Mouse (Mus musculus) lung, postnatal 25 days (tissue): ENCODE measurements around the gene Hspa4.

Experiments used
- DNase-seq: peaks from one replicate; pipeline ENCODE4 v3.0.0; 2022; ENCODE audit warnings: low spot score

The Hspa4 gene

DNA sequence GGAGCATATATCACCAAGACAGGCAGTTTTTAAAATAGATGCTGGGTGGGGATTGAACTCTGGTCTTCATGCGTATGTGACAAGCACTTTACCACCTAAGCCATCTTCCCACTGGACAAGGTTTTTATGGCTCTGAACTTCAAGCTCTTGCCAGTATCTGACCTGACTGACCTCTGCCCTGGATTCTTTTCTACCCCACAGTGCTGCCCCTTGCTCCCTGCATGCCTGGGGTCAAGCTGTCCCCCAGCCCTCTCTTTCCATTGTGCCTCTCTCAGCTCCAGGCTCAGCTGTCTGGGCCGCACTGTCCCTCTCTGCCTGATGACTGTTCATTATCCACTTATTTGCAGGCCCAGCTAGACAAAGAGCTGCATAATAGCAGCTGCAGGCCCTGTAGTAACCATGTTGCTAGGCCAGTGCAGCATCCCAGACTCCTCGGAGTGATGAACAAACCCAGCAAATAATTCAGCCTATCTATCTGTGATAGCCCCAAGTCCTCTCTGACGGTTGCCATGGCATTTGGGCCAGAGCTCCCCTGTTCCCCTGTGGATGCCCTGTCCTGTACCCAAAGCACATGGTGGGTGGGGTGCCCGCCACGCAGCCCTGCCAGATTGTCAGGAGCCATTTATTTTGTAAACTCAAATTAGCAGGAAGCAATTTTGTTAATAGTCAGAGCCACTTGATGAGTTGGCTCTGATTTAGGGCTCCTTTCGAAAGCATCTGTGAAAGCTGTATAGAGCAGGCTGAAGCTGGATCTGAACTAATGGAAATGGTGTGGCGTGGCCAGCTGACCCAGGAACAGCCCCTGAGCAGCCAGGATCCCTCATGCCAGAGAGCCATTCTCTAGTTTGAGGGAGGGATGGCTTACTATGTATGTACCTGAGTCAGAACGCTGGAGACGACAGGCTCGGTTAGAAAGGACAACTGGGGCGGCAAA, 47.8 kb downstream of the Hspa4 start:
- DNase-seq = no peak

DNA sequence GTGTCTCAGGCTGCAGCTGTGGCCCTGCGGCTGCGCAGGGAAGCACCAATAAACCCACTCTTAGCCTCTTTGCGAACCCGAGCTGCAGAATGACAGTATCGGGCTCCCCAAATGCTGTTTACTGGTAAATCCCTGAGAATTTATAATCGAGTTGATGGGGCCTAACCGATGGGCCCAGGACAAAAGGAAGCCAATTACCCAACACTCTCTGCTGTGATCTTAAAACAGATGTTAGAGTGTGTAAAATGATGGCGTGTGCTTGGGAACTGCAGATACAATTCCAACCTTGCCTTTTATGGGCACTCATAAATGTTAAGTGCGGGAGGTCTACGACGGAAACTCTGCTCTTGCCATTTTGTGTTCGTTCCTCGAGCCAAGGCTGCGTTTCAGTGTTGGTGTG, 49.5 kb downstream of the Hspa4 start:
- no peak for DNase-seq

DNA sequence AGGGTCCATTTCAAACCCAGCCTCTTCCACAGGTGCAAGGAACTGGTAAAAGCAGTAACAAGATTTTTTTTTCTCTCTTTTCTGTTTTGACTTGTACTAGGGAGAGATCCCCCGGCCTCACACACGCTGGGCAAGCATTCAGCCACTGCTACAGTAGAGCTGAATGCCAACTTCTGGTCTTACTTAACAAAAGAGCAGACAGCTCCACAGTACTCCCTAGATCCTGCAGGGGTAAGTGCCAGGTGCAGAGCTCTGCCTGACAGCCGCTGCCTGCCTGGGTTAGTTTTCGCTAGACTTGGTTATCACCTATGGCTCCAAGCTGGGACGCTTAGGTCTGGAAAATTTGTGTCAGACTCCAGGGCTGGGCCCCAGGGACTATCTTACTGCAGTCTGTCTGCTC, 50.6 kb downstream of the Hspa4 start:
- DNase-seq = no peak

DNA sequence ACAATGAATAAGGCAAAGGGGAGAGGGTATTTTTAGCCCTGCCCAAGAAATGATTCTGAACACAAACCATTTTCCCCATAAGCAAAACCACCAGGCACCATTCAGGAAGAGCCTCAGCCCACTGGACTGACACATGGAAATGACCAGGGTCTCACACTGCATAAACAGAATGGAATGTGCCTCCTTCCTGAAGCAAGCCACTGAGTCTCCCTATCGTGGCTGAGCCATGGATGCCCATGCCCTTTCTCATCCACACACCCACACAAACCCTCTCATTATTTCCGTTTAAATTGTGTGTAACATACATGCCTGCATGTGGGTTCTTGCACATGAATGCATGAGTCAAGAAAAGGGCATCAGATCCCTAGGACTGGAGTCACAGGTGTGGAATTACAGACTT, 54.7 kb downstream of the Hspa4 start:
- no peak for DNase-seq

DNA sequence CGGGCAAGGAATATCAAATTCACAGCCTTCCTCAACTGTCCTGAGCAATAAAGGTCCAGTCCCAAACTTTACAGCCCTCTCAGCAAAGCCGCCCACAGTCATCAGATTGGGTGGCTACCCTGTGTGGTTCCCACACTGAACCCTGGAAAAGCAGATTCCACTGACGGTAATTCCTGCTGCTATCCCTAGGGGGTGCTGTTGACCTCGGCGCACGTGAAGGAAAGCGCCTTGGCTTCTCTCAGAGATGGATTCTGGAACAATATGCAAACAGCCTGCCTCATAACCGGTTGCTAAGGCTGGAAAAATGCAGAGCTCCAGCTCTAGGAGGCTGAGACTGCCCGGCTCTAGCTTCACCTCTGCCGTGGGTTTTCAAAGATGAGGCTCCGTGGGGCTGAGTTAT, 57.1 kb downstream of the Hspa4 start:
- DNase-seq = peak; percentile 49

DNA sequence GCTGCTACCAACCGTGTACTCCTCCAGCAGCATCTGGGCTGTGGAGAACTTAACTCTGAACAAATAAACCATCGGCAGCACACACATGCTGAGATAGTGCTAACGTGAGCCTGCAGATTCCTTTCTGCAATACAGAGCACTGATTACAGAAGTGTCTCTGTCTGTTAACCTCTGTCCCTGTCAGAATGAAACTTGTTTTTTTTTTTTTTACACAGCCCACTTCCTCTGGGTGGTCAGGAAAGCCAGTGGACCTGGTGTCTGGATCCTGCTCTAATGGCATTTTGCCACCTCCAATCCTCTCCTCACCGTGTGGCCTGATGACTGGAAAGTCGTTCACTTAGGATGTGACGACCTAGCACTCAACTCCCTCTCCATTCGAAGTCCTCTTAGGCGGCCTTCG, 66.7 kb downstream of the Hspa4 start:
- no peak for DNase-seq

DNA sequence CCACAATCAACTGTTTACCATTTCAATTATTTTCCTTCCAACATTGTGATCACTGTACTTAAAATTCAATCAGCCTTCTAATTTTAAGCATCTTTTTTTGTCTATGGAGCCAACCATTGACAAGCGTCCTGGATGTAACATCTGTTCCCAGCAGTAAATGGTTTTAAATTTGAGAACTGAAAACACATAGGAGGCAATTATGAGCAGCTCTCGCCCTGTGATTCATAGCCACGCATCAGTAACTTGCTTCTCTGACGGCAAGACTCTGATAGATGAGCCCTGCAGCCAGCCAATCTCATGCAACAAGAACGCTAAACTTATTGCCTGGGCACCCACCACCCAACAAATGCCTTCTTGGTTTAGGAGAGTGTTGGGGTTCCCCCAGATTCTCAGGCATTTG, 68.4 kb downstream of the Hspa4 start:
- DNase-seq = no peak

DNA sequence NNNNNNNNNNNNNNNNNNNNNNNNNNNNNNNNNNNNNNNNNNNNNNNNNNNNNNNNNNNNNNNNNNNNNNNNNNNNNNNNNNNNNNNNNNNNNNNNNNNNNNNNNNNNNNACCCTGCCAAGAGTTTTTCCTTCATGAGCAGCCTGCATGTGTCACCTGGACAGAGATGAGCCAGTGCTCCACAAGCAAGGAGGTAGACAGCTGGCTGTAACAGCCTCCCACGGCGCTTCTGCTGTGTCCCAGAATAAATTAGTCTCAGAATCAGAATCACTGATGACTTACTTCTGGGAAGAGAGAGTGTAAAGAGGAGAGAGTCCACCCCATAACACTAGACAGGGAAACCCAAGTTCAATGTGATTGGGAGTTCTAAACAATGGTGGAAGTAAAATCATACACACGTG, 71.2 kb downstream of the Hspa4 start:
- DNase-seq = no peak

DNA sequence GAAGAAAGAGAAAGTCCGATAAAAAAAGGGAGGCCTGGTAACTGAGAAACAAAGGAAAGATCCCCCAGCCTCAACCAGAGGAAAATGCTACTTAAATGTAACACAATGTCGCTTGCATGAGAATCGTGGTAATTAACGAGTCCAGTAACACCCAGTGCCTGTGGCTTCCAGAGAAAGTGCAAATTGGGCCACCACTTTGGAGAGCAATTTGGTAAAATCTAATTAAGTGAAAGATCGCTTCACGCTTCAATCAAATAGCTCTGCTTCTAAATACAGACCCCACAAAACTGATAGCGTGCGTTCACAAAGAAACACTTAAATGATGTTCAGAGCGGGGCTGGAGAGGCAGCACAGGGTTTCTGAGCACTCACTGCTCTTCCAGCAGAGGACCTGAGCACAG, 89.4 kb downstream of the Hspa4 start:
- DNase-seq = no peak
